Mouse (Mus musculus) c-Kit-positive CD71-positive TER-119-negative erythroid progenitor cells, embryonic 14.5 days (primary cell): ENCODE measurements around the gene Sema5a.

Experiments
- DNase-seq: peaks from one replicate; pipeline ENCODE4 v3.0.0-alpha.2; 2013; ENCODE audit warnings: low read depth

Sema5a gene

DNA sequence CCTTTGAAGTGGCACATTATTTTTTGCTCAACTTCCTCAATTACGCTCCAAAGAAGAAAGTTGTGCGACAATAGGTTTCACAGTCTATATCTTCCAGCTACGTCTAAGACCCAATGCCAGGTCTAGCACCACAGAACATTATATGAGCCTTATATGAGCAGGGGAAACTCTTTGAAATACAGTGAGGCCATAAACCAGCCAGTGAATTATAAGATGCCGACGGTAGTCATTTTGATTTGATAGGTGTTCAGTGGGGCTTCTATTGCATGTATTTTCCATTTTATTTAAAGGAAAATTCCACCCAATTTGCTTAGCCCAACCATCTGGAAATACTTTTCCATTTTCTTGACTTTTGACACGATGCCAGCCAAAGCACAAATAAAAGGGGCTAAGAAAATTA is 126.3 kb downstream of the Sema5a start:
- DNase-seq: no peak

DNA sequence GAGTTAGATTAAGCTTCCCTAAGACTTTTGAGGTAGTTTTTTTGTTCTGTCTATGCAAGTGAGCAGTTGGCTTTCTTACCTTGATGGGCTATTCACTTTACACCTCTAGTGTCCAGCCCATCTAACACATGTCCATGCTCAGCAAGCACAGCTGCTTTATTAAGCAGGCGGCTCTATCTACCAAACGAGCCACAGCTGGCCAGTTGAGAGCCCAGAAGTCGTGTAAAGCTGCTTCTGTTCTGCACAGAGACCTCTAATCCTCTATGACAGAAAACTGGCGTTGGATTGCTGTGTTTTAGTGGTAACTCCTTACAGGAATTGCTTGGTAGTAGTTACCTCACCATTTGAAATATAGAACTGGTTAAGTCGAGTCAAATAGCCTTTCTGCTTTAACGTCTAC is 126.8 kb downstream of the Sema5a start:
- no peak for DNase-seq

DNA sequence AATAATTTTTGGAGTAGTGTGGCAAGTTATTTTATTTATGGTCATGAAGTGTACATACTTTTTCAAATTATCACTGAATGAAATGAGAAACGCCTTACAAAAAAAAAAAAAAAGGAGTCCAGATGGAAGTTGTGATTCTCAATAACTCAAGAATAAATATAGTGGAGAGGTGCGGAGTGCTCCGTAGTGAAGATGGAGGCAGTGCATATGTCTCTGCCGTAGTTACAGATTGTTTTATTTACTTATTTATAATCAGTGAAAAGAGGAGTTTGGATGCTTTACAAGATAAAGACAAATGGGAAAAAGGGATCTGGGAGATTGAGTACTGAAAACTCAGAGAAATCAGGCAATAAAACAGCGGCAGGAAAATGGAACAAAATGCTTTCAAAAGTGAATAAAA is 131.7 kb downstream of the Sema5a start:
- no peak for DNase-seq

DNA sequence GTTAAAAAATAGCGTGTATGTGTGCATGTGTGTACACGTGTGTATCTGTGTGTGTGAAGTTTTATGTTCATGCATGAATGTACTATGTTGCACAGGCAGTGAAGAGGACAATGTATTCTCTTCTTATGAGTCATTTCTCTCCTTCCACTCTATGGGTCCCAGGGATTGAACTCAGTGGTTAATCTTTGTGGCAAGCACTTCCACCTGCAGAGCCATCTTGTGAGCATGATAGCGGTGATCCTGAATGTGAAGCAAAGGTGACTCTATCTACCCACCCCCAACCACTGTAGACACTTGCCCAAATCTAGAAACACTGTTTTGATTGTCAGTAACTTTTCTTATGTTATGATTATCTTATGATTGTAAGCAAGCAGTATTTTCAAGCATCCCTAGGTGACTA is 133.2 kb downstream of the Sema5a start:
- no peak for DNase-seq

DNA sequence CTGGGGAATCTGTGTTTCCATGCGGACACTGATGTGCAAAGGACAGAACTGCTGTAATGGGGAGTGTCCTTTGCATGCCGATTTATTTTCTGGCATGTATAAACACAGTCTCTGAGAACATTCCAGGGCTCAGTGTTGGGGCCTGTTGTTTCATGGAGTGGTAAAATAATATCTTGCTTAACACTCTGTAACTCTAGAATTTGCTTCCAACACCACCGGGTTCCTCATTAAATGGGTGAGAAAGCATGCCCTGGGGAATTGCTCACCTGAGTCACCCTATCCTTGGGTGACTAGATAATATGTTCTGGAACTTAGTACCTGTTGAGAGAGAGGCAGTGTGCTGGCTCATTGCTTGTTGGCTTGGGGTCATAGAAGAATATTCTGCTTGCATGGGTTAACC is 135.7 kb downstream of the Sema5a start:
- no peak for DNase-seq

DNA sequence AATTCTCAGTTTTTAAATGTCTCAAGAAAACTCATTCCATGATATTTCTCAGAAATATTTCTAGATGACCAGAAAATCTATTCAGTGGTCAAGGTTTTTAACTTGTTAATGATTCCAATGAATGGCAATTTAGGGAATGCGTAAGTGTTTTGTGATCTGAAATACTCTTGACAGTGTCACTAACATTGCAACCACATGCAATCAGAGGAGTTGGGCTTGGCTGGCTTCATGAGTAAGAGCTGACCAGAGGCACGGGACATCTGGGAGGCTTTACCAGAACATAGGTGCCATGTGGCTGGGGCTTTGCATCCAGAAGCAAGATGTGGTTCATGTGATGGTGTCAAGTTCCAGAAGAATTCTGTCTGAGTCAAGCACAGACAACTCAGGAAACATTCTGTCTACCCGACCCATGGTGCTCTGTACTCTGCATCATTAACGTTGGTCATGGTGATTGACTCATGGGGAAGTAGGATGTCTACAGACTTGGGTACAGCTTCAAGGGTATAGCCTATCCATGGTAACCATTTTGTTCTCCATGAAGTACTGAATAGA is 138.4 kb downstream of the Sema5a start:
- no peak for DNase-seq

DNA sequence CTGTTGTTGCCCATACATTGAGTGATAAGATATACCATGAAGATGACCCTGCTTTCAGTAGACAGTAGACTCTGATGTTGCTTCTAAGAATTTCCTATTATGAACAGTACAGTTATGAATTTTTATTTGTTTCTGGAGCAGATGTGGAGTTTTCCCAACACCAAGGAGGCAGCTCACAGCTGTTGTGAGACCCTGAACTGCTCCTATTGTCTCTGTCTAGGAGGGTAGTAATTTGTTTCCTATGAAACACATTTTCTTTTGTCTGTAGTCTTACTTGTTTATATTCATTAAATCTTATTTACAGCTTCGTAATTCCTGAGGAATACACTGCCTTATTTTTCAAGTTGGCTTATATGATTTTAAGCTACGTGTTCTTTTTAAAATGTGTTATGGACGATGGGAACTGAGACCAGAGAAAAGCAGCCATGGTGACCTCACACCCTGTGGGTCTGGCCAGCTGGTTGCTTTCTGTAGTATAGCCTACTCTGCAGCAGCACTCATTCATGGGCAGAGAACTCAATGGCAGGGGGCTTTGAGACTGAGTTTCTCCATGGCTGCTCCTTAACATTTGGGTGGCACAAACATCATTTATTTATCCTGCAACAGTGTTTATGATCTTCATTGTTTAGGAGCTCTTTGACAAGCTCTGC is 151.8 kb downstream of the Sema5a start:
- no peak for DNase-seq

DNA sequence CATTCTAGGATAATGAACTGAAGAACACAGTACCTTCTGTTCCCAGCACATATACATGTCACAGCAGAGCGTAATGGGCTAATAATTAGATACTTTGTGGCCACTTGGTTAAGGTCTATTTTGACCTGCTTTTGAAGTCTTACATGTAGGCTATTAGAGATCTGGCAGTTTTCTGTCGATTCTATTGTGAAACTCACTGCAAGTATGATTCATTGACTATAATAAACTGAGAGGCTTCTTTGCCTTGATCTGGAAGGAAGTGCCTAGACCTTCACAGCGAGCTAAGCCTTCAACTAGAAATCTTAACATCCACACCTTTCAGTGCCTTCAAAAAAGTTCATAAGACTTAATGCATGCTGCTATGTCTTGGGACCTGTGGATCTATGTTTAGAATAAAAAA is 152.5 kb downstream of the Sema5a start:
- no peak for DNase-seq

DNA sequence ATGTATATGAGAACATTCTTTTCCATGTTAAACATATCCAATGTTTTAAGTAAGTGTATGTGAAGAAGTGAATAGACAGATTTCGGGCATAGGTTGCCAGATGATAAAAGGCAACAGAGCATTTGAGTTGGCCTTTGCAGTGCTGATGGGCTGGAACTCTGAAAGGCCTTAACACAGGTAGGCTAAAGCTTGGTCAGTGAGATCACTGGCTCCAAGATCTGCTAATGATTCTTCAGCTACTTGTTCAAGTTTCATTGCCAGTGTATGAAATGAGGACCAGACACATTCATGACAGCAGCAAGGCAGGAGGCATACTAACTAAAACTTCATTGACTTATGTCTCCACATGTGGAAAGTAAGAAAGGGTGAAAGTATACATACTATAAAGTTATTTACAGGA is 154.1 kb downstream of the Sema5a start:
- no peak for DNase-seq

DNA sequence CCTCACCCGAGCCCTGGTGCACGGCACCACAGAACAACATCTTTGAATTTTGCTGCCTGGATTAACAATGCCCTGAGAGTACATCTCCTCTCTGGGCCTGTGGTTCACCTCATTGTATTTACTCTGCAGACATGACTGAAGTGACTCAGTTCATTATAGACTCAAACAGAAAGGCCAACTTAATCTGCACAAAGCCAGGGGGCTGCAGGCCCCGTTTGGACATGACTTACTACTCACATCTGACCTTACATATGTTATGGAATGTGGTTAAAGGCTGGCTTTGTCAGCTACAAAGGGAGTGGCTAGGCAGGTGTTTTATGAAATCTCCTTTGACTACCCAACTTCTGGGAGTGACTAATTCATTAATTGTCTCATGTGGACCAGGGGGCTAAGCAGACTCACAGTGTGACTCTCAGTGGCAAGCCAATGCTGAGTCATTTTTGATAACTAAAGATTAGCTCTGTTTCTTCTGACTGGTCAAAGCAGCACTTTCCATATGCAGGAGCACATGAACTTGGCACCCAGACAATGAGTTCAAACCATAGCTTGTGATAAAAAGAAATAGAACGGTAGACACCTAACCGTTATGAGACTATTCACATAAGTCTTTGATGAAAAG is 157.4 kb downstream of the Sema5a start:
- no peak for DNase-seq

DNA sequence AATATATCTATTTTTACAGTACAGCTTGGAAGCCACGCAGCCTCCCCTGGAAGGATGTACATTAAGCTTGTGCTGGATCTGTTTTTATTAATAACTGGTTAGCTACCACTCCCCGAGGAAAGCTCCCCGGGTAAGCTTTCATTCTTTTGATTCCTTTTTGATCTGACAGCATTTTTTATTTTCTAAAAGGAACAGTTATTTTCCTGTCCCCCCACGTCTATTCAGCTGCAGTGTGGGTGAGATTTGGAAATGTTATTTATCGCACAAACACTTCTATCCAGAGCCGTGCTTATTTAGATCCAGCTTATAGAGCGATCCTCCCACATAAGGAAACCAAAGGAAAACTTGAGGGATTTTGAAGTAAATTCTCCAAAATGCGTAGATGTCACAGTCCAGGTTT is 158.7 kb downstream of the Sema5a start:
- no peak for DNase-seq

DNA sequence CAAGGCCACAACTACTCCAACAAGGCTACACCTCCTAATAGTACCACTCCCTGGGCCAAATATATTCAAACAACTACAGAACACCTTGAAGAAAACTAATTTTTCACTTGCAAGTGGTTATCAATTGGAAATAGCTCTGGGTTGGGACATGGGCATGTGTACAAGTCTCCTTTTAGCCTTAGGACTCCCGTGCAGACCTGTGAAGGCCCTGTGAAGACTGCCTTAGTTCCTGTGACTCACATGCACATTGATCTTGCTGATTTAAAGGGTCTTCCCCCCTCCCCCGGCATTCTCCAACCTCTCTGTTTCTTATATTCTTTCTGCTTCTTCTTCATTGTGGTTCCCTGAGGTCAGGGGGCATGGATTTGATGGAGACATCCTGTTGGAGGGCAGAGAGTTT is 161.8 kb downstream of the Sema5a start:
- no peak for DNase-seq

DNA sequence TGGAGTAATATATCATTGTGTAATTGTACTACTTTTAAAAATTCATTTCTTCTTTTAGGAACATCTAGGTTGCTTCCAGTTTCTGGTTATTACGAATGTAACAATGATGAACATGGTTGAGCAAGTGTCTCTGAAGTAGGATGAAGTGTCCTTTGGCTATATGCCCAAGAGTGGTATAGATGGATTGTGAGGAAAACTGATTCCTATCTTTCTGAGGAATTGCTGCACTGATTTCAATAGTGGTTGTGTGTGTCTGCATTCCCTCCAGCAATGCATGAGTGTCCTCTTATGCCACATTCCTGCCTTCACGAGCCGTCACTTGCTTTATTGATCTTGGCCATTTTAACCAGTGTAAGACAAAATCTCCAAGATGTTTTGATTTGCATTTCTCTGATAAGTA is 163.2 kb downstream of the Sema5a start:
- no peak for DNase-seq

DNA sequence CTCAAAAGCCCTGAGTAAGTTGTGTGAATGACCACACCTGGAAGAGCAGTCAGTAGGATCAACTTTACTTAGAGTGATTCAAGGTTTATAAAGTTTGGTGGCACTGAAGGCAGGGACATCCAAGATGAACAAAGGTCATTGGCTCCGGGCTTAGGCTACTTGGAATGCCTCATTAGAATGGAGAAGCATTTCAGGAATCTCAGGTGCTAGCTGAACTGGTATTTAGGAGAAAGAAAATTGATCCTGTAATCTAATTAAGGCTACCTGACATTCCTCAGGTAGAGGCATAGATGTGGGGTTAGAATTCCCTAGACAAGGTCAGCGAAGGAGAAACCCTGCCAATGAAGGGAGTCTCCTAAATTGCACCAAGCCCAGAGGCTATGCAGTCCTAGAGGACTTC is 171.7 kb downstream of the Sema5a start:
- no peak for DNase-seq

DNA sequence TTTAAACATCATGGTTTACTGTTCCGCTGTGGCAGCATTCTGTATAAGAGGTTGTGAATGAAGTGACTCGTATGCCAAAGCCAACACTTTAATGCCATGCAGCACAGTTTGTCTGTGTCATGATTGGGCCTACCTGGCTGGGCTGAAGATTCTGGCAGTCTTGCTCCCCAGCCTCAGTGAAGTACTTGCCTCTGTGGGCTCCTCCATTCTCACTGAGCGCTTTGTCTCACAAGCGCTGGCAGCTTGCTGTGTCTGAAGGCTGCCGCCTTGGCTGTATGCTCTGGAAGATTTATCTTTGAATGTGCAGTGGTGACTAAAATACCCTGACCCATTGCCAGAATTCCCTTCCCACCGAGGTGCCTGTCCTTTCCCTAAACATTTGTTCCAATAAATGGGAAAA is 178.0 kb downstream of the Sema5a start:
- DNase-seq: no peak

DNA sequence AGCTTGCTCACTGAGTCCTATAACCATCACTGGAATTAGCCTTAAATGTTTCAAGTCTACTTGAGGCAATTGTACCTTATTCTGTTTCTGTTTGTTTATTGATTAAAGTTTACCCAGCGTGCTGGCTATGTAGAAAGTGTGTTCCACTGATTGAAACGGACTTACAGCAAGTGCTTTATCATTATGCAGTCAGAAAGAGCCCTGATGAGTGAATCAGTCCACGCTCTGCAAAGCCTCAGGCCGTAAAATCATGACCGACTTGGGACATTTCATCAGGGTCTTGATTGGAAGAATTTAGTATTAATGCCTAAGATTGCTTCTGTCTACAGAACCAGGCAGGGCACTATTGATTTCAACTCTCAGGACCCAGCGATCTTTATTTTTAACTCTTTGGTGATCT is 178.5 kb downstream of the Sema5a start:
- DNase-seq: no peak

DNA sequence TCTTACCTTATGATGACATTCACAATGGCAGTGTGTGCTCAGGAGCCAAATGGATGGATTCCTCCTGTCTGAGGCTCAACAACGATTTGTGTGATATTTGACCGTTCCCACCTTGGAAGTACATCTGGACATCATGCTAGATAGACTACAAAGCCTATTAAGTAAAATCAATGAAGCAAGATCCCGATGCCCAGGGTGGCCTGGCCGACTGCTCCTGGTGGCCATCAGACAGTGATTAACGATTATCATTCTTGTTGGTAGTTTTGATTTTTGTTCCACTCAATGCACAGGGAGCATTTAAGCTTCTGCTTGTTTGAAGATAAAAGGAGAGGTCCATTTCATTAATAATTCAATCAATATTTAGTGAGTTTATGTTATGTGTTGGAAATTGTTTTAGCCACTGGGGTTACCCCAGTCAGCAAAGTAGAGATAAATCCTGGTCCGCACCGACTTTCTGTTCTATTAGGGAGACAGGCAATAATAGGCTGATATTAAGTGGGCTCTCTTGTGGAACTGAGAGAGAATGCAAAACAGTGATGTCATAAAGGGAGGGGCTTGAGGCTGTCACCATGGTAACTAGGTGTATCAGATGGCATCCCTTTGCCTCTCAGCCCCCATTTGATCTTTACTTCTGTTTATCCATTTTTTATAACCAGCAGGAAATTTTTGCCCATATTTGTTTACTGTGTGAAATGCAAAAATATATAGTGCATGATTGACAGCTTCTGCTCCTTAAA is 182.7 kb downstream of the Sema5a start:
- DNase-seq: no peak

DNA sequence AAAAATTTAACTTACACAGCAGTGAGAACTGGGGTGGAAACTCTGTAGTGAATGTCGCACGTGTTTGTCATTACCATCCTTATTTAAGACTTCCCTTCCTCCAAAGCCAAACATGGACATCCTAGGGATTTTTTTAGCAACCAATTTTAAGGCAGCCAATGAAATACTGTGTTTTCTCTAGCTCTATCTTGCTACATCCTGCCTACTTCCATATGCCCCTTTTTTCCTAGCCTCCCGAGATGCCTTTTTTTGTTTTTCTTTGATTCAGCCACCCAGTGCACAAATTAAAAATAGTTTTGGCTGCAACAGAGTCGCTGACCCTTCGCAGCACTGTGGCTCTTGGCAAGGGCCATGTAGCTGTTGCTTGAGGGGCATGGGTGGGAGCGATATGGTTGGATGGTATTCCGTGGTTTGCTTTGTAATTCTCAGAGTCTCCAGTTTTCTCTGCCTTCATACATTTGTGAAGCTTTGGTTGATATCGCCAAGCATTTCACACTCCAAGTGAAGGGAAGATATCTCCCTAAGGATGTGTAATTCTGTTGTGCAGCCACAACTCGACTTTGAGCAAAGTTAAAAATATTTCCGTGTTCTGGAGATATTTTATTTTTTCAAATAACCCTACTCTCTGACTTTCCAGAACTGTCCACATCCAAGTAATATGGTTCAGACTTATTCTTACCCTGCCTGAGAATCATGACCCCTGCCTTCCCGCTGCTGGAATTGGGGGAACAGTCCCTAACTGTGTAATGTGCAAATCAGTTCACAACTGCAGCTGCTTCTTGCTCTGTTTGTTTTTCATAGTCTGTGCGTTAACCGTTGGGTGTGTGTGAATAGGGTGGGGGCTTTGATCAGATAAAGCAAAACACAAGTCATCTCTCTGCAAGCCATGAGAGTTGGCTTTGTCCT is 188.6 kb downstream of the Sema5a start:
- DNase-seq: no peak

DNA sequence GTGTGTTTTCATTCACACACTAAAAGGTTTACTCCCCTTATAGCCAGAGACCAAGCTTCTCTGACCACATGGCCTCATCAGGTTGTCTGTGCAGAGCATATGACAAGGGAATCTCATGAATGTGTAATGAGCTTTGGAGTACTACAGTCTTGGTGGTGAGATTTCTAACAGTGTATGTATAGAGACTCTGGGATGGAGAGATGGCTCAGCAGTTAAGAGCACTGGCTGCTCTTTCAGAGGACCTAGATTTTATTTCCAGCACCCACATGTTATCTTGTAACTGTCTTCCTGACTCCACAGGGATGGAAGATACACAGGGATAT is 189.2 kb downstream of the Sema5a start:
- no peak for DNase-seq

DNA sequence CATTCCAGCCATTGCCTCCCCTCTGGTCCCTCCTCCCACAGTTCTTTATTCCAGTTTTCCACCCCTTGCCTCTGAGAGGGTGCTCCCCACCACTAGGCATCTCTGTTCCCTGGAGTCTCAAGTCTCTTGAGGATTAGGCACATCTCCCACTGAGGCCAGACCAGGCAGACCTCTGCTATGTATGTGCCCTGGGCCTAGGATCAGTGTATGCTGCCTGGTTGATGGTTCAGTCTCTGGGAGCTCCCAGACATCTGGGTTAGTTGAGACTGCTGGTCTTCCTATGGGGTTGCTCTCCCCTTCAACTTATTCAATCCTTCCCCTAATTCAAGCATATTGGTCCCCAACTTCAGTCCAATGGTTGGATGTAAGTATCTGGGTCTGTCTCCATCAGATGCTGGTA is 189.7 kb downstream of the Sema5a start:
- no peak for DNase-seq

DNA sequence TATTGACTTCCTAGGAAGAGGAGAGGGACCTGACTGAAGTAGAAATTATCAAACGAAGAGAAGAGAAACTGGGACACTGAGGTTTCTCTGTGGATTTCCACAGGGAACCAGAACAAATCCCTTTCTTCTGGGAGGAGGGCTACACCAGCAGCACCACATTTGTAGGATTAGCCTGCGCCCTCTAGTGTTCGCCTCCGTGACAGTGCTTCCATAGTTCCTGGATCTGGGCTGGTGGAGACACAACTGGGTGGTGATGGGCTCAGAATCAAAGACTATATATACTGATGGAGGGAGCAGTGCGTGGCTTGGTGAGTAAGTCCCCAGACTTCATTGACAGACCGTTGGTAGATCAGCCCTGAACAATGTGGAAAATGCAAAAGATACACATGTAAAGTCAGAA is 193.0 kb downstream of the Sema5a start:
- DNase-seq: no peak

DNA sequence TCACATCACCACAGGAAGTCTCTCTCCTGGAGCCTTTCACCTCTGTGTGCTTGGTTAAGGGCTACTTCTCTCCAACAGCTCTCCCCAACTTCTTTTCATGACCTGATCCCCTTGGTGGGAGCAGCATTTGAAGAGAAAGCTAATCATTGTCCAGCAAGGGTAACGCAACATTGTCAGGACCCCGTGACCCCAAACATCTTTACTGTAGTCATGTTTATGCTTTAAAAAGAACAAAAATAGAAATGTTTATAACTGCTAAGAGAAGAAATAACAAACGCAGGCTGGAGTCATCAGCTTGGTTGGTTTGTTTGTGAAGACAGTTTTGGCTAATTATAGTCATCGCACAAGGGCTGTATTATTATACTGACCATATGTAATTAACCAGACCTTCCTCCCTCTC is 198.1 kb downstream of the Sema5a start:
- DNase-seq: no peak
